Mouse (Mus musculus) forebrain, embryonic 15.5 days (tissue): ENCODE results near the gene Coro1c. TPM values are rescaled to one million over a fixed set of nuclear protein-coding genes. Genes with fewer than 3 reads are reported as not detected.

ENCODE experiments used
- ATAC-seq: fragments of 200-750 bp; cut with Nextera tagmentation; replicated peaks from 2 replicates; pipeline ENCODE4 v1.8.0; 2017; ENCODE audit warnings: mild to moderate bottlenecking, moderate TSS enrichment, moderate library complexity
- H3K27ac ChIP-seq: fragments of 300-500 bp; sonication (generic); replicated peaks from 2 replicates; pipeline ENCODE4 v1.5.1; 2015; ENCODE audit warnings: mild to moderate bottlenecking, inconsistent platforms
- H3K27me3 ChIP-seq: fragments of 300-500 bp; sonication (generic); 2 replicates; pipeline ENCODE4 v1.6.1; 2015; ENCODE audit warnings: inconsistent platforms
- H3K36me3 ChIP-seq: fragments of 300-500 bp; sonication (generic); 2 replicates; pipeline ENCODE4 v1.6.1; 2015; ENCODE audit warnings: mild to moderate bottlenecking, inconsistent platforms
- H3K4me1 ChIP-seq: fragments of 300-500 bp; sonication (generic); 2 replicates; pipeline ENCODE4 v1.6.1; 2015; ENCODE audit warnings: inconsistent platforms
- H3K4me2 ChIP-seq: fragments of 300-500 bp; sonication (generic); replicated peaks from 2 replicates; pipeline ENCODE4 v1.6.1; 2015; ENCODE audit warnings: mild to moderate bottlenecking, inconsistent platforms
- H3K4me3 ChIP-seq: fragments of 300-500 bp; sonication (generic); 2 replicates; pipeline ENCODE4 v1.5.1; 2015; ENCODE audit warnings: mild to moderate bottlenecking, inconsistent platforms
- H3K9ac ChIP-seq: fragments of 300-500 bp; sonication (generic); replicated peaks from 2 replicates; pipeline ENCODE4 v1.6.1; 2015; ENCODE audit warnings: mild to moderate bottlenecking, inconsistent platforms
- H3K9me3 ChIP-seq: fragments of 300-500 bp; sonication (generic); 2 replicates; pipeline ENCODE4 v1.6.1; 2016; ENCODE audit warnings: inconsistent platforms
- WGBS: fragments of 180-500 bp; shearing (Covaris S2); methylation state at CpG from one replicate; pipeline ENCODE4 v1.1.7; 2015; ENCODE audit warnings: mixed read lengths; 5-methylcytosine and 5-hydroxymethylcytosine counted together
- polyA plus RNA-seq: library from polyadenylated mRNA; unstranded; fragments of >200 nt; fragmentation: Nextera tagmentation; extraction: Ambion mirVana; gene quantifications from 2 replicates; pipeline ENCODE4 v1.2.1, GENCODE M21; 2015

Coro1c gene
- polyA plus RNA-seq, 1 experiment from 2014 or later = 224 TPM

GRCm38 (mm10) chr5:113845627-113846026 lies 62.9 kb downstream of the Coro1c start:
- Histone ChIP-seq H3K36me3 (peaks cover 77% of the 10 kb centered on the region), H3K27ac (no peak overlapping the region), H3K4me1 (no peaks in the 10 kb centered on the region)

GRCm38 (mm10) chr5:113844721-113845120 lies 63.8 kb downstream of the Coro1c start:
- Histone ChIP-seq H3K4me1 (no peaks in the 10 kb centered on the region), H3K4me2 (no peak overlapping the region), H3K4me3 (no peak overlapping the region), H3K36me3 (peaks cover 69% of the 10 kb centered on the region), H3K9ac (no peak overlapping the region), H3K27ac (0 out of 2 replicates have a peak overlapping the region, but pooled peaks have one; percentile 22), H3K9me3 (no peaks in the 10 kb centered on the region), H3K27me3 (no peaks in the 10 kb centered on the region)
- 64% methylated on average over 7 of the region's 7 CpGs for WGBS
- no peak for ATAC-seq

More at GRCm38 (mm10) chr5:113845627-113846026, 62.9 kb downstream of the Coro1c start:
- no peak overlapping the region for H3K4me2 ChIP-seq
- H3K9me3 ChIP-seq = no peaks in the 10 kb centered on the region
- H3K9ac ChIP-seq = no peak overlapping the region
- ATAC-seq = no peak
- H3K4me3 ChIP-seq = no peak overlapping the region
- H3K27me3 ChIP-seq = no peaks in the 10 kb centered on the region
- WGBS = 90% methylated on average over 8 of the region's 8 CpGs

GRCm38 (mm10) chr5:113844106-113844505 lies 64.5 kb downstream of the Coro1c start:
- Histone ChIP-seq H3K9ac (no peak overlapping the region), H3K27ac (0 out of 2 replicates have a peak overlapping the region, but pooled peaks have one; percentile 40), H3K4me3 (no peak overlapping the region), H3K36me3 (peaks cover 64% of the 10 kb centered on the region), H3K9me3 (no peaks in the 10 kb centered on the region), H3K4me1 (no peaks in the 10 kb centered on the region), H3K4me2 (no peak overlapping the region), H3K27me3 (no peaks in the 10 kb centered on the region)
- 86% methylated on average over 15 of the region's 15 CpGs for WGBS
- ATAC-seq = no peak

- Histone ChIP-seq H3K9ac (no peak overlapping the region), H3K4me1 (no peaks in the 10 kb centered on the region), H3K4me3 (no peak overlapping the region), H3K36me3 (peaks cover 56% of the 10 kb centered on the region), H3K27ac (no peak overlapping the region), H3K9me3 (no peaks in the 10 kb centered on the region), H3K4me2 (no peak overlapping the region), H3K27me3 (no peaks in the 10 kb centered on the region)
- no peak for ATAC-seq
- 91% methylated on average over 9 of the region's 9 CpGs for WGBS
Measured at GRCm38 (mm10) chr5:113842906-113843305, 65.7 kb downstream of the Coro1c start.

GRCm38 (mm10) chr5:113842244-113842643 lies 66.3 kb downstream of the Coro1c start:
- H3K36me3 ChIP-seq = peaks cover 49% of the 10 kb centered on the region
- H3K27me3 ChIP-seq = no peaks in the 10 kb centered on the region
- H3K9me3 ChIP-seq = no peaks in the 10 kb centered on the region
- 93% methylated on average over 9 of the region's 9 CpGs for WGBS
- H3K9ac ChIP-seq = no peak overlapping the region
- no peak for ATAC-seq
- no peak overlapping the region for H3K27ac ChIP-seq
- H3K4me1 ChIP-seq = no peaks in the 10 kb centered on the region
- H3K4me3 ChIP-seq = no peak overlapping the region
- no peak overlapping the region for H3K4me2 ChIP-seq

GRCm38 (mm10) chr5:113841243-113842225 lies 67.0 kb downstream of the Coro1c start:
- no peaks in the 10 kb centered on the region for H3K27me3 ChIP-seq
- no peak overlapping the region for H3K9ac ChIP-seq
- H3K4me2 ChIP-seq = no peak overlapping the region
- no peak overlapping the region for H3K4me3 ChIP-seq
- no peak overlapping the region for H3K27ac ChIP-seq
- 85% methylated on average over 23 of the region's 23 CpGs for WGBS
- ATAC-seq = no peak
- no peaks in the 10 kb centered on the region for H3K9me3 ChIP-seq
- no peaks in the 10 kb centered on the region for H3K4me1 ChIP-seq
- peaks cover 43% of the 10 kb centered on the region for H3K36me3 ChIP-seq

- no peaks in the 10 kb centered on the region for H3K4me1 ChIP-seq
- H3K27me3 ChIP-seq = no peaks in the 10 kb centered on the region
- peaks cover 32% of the 10 kb centered on the region for H3K36me3 ChIP-seq
- no peak overlapping the region for H3K4me2 ChIP-seq
- H3K4me3 ChIP-seq = no peak overlapping the region
- no peak overlapping the region for H3K27ac ChIP-seq
- no peaks in the 10 kb centered on the region for H3K9me3 ChIP-seq
- ATAC-seq = no peak
- no peak overlapping the region for H3K9ac ChIP-seq
- WGBS = 95% methylated on average over 4 of the region's 4 CpGs
Measured at GRCm38 (mm10) chr5:113840443-113840842, 68.1 kb downstream of the Coro1c start.

GRCm38 (mm10) chr5:113836961-113837360 lies 71.6 kb downstream of the Coro1c start:
- no peak overlapping the region for H3K9ac ChIP-seq
- 0 out of 2 replicates have a peak, but pooled peaks cover 5% of the 10 kb centered on the region for H3K4me1 ChIP-seq
- H3K4me3 ChIP-seq = no peak overlapping the region
- no peak overlapping the region for H3K4me2 ChIP-seq
- H3K9me3 ChIP-seq = no peaks in the 10 kb centered on the region
- no peak overlapping the region for H3K27ac ChIP-seq
- H3K36me3 ChIP-seq = no peaks in the 10 kb centered on the region; the same call in 1 of the 2 replicates
- WGBS = 88% methylated on average over 10 of the region's 10 CpGs
- H3K27me3 ChIP-seq = no peaks in the 10 kb centered on the region
- no peak for ATAC-seq

GRCm38 (mm10) chr5:113833316-113833947 lies 75.1 kb downstream of the Coro1c start:
- H3K9me3 ChIP-seq = no peaks in the 10 kb centered on the region
- H3K4me3 ChIP-seq = no peak overlapping the region
- no peaks in the 10 kb centered on the region for H3K27me3 ChIP-seq
- no peak overlapping the region for H3K9ac ChIP-seq
- WGBS = 76% methylated on average over 16 of the region's 16 CpGs
- ATAC-seq = no peak
- H3K4me2 ChIP-seq = no peak overlapping the region
- 0 out of 2 replicates have a peak, but pooled peaks cover 5% of the 10 kb centered on the region for H3K4me1 ChIP-seq
- H3K36me3 ChIP-seq = no peaks in the 10 kb centered on the region
- H3K27ac ChIP-seq = no peak overlapping the region

- no peaks in the 10 kb centered on the region for H3K36me3 ChIP-seq
- no peak within 1 kb of the TSS for H3K27ac ChIP-seq
- 0 out of 2 replicates have a peak, but pooled peaks cover 5% of the 10 kb centered on the region for H3K4me1 ChIP-seq
- no peak for ATAC-seq
- no peak within 1 kb of the TSS for H3K4me2 ChIP-seq
- no peak within 1 kb of the TSS for H3K4me3 ChIP-seq
- no peaks in the 10 kb centered on the region for H3K27me3 ChIP-seq
- H3K9ac ChIP-seq = no peak within 1 kb of the TSS
- H3K9me3 ChIP-seq = no peaks in the 10 kb centered on the region
- WGBS = 42% methylated on average over 8 of the region's 8 CpGs
Measured at GRCm38 (mm10) chr5:113832490-113832901, 76.1 kb downstream of the Coro1c start, which contains the start of gene Selplg. Gene Selplg (minus strand): TSS chr5:113832644.

- no peaks in the 10 kb centered on the region for H3K9me3 ChIP-seq
- no peak overlapping the region for H3K27ac ChIP-seq
- WGBS = 65% methylated on average over 3 of the region's 3 CpGs
- H3K4me1 ChIP-seq = 0 out of 2 replicates have a peak, but pooled peaks cover 5% of the 10 kb centered on the region
- H3K9ac ChIP-seq = no peak overlapping the region
- H3K4me3 ChIP-seq = no peak overlapping the region
- no peaks in the 10 kb centered on the region for H3K27me3 ChIP-seq
- ATAC-seq = no peak
- no peak overlapping the region for H3K4me2 ChIP-seq
- no peaks in the 10 kb centered on the region for H3K36me3 ChIP-seq
Measured at GRCm38 (mm10) chr5:113831741-113832140, 76.8 kb downstream of the Coro1c start.

GRCm38 (mm10) chr5:113830796-113831195 lies 77.8 kb downstream of the Coro1c start:
- ATAC-seq = no peak
- WGBS = 92% methylated on average over 5 of the region's 5 CpGs
- no peak overlapping the region for H3K4me2 ChIP-seq
- H3K4me1 ChIP-seq = 0 out of 2 replicates have a peak, but pooled peaks cover 5% of the 10 kb centered on the region
- no peak overlapping the region for H3K9ac ChIP-seq
- no peak overlapping the region for H3K27ac ChIP-seq
- no peaks in the 10 kb centered on the region for H3K36me3 ChIP-seq
- no peaks in the 10 kb centered on the region for H3K27me3 ChIP-seq
- no peak overlapping the region for H3K4me3 ChIP-seq
- H3K9me3 ChIP-seq = no peaks in the 10 kb centered on the region
